Mouse (Mus musculus): ENCODE measurements around the gene Barhl2.

GRCm38 (mm10) chr5:106454411-106455105 is 3.4 kb downstream of the Barhl2 start:
- TF ChIP-seq CTCF (IDR thresholded peaks at IDR 0.05; ENCODE audit: borderline replicate concordance, insufficient read depth, low read depth, low read length): no peak
- no peak for TF ChIP-seq POLR2A (IDR thresholded peaks at IDR 0.05; ENCODE audit: borderline replicate concordance, insufficient read depth, low read length)

Measured in cerebellum, adult 2 months (tissue).